Mouse (Mus musculus) forebrain, embryonic 13.5 days (tissue): ENCODE results near the gene Pmepa1. TPM values are rescaled to one million over a fixed set of nuclear protein-coding genes. Genes with fewer than 3 reads are reported as not detected.

ENCODE experiments used
- ATAC-seq: fragments of 200-750 bp; cut with Nextera tagmentation; 2 replicates; pipeline ENCODE4 v1.8.0; 2017
- H3K27ac ChIP-seq: fragments of 300-500 bp; sonication (generic); 2 replicates; pipeline ENCODE4 v1.5.1; 2015; ENCODE audit warnings: inconsistent platforms, mild to moderate bottlenecking, moderate library complexity
- H3K27me3 ChIP-seq: fragments of 300-500 bp; sonication (generic); 2 replicates; pipeline ENCODE4 v1.6.1; 2015; ENCODE audit warnings: mild to moderate bottlenecking, inconsistent platforms
- H3K36me3 ChIP-seq: fragments of 300-500 bp; sonication (generic); 2 replicates; pipeline ENCODE4 v1.6.1; 2015; ENCODE audit warnings: mild to moderate bottlenecking, inconsistent platforms; ENCODE audit not compliant: poor library complexity, severe bottlenecking
- H3K4me1 ChIP-seq: fragments of 300-500 bp; sonication (generic); 2 replicates; pipeline ENCODE4 v1.6.1; 2015; ENCODE audit warnings: inconsistent platforms
- H3K4me2 ChIP-seq: fragments of 300-500 bp; sonication (generic); 2 replicates; pipeline ENCODE4 v1.6.1; 2015; ENCODE audit warnings: inconsistent platforms, mild to moderate bottlenecking, moderate library complexity
- H3K4me3 ChIP-seq: fragments of 300-500 bp; sonication (generic); 2 replicates; pipeline ENCODE4 v1.5.1; 2015; ENCODE audit warnings: mild to moderate bottlenecking, inconsistent platforms
- H3K9ac ChIP-seq: fragments of 300-500 bp; sonication (generic); 2 replicates; pipeline ENCODE4 v1.6.1; 2015; ENCODE audit warnings: mild to moderate bottlenecking, inconsistent platforms
- H3K9me3 ChIP-seq: fragments of 300-500 bp; sonication (generic); replicated peaks from 2 replicates; pipeline ENCODE4 v1.6.1; 2016; ENCODE audit warnings: inconsistent platforms
- WGBS: fragments of 180-500 bp; shearing (Covaris S2); methylation state at CpG from one replicate; pipeline ENCODE4 v1.1.7; 2015; 5-methylcytosine and 5-hydroxymethylcytosine counted together
- polyA plus RNA-seq: library from polyadenylated mRNA; unstranded; fragments of >200 nt; fragmentation: Nextera tagmentation; extraction: Ambion mirVana; gene quantifications from 2 replicates; pipeline ENCODE4 v1.2.1, GENCODE M21; 2015

Pmepa1 gene
- polyA plus RNA-seq, 1 experiment from 2014 or later: 5.3 TPM

- WGBS: 18% methylated on average over 15 of the region's 15 CpGs
- Histone ChIP-seq H3K4me3 (peak overlapping the region; percentile 98), H3K9ac (peak overlapping the region; percentile 100), H3K4me1 (peaks cover 67% of the 10 kb centered on the region), H3K4me2 (peak overlapping the region; percentile 84), H3K36me3 (no peaks in the 10 kb centered on the region), H3K9me3 (no peaks in the 10 kb centered on the region), H3K27ac (peak overlapping the region; percentile 80; the same call in 1 of the 2 replicates), H3K27me3 (no peaks in the 10 kb centered on the region)
- ATAC-seq: peak; percentile 9; the same call in 1 of the 2 replicates
Observed at GRCm38 (mm10) chr2:173274428-173275342, 1.6 kb downstream of the Pmepa1 start.

- no peaks in the 10 kb centered on the region for H3K9me3 ChIP-seq
- H3K4me2 ChIP-seq: peak overlapping the region; percentile 84
- H3K27me3 ChIP-seq: no peaks in the 10 kb centered on the region
- H3K4me1 ChIP-seq: peaks cover 71% of the 10 kb centered on the region
- H3K9ac ChIP-seq: peak overlapping the region; percentile 100
- no peaks in the 10 kb centered on the region for H3K36me3 ChIP-seq
- no peak overlapping the region for H3K27ac ChIP-seq
- H3K4me3 ChIP-seq: peak overlapping the region; percentile 98
- WGBS: 51% methylated on average over 4 of the region's 4 CpGs
- no peak for ATAC-seq
Observed at GRCm38 (mm10) chr2:173273885-173274284, 2.4 kb downstream of the Pmepa1 start.

- H3K36me3 ChIP-seq: no peaks in the 10 kb centered on the region
- no peaks in the 10 kb centered on the region for H3K9me3 ChIP-seq
- ATAC-seq: no peak
- WGBS: 78% methylated on average over 11 of the region's 11 CpGs
- H3K4me1 ChIP-seq: peaks cover 82% of the 10 kb centered on the region
- no peak overlapping the region for H3K4me3 ChIP-seq
- H3K9ac ChIP-seq: no peak overlapping the region; the same call in 1 of the 2 replicates
- no peak overlapping the region; the same call in 1 of the 2 replicates for H3K4me2 ChIP-seq
- no peak overlapping the region for H3K27ac ChIP-seq
- no peaks in the 10 kb centered on the region for H3K27me3 ChIP-seq
Observed at GRCm38 (mm10) chr2:173272354-173272900, 3.9 kb downstream of the Pmepa1 start.

GRCm38 (mm10) chr2:173271541-173271940, 4.8 kb downstream of the Pmepa1 start:
- Histone ChIP-seq H3K36me3 (no peaks in the 10 kb centered on the region), H3K4me3 (no peak overlapping the region), H3K9me3 (no peaks in the 10 kb centered on the region), H3K27me3 (no peaks in the 10 kb centered on the region), H3K9ac (no peak overlapping the region), H3K4me1 (peaks cover 80% of the 10 kb centered on the region), H3K4me2 (no peak overlapping the region), H3K27ac (no peak overlapping the region)
- 82% methylated on average over 9 of the region's 9 CpGs for WGBS
- no peak for ATAC-seq

GRCm38 (mm10) chr2:173270601-173271248, 5.6 kb downstream of the Pmepa1 start:
- no peaks in the 10 kb centered on the region for H3K9me3 ChIP-seq
- no peaks in the 10 kb centered on the region for H3K27me3 ChIP-seq
- H3K4me3 ChIP-seq: no peak overlapping the region
- H3K9ac ChIP-seq: no peak overlapping the region
- no peak for ATAC-seq
- H3K27ac ChIP-seq: no peak overlapping the region
- no peaks in the 10 kb centered on the region for H3K36me3 ChIP-seq
- no peak overlapping the region for H3K4me2 ChIP-seq
- peaks cover 88% of the 10 kb centered on the region for H3K4me1 ChIP-seq
- WGBS: 77% methylated on average over 11 of the region's 11 CpGs

GRCm38 (mm10) chr2:173270196-173270595, 6.1 kb downstream of the Pmepa1 start:
- Histone ChIP-seq H3K27ac (no peak overlapping the region), H3K4me1 (peaks cover 93% of the 10 kb centered on the region), H3K9ac (no peak overlapping the region), H3K27me3 (no peaks in the 10 kb centered on the region), H3K36me3 (no peaks in the 10 kb centered on the region), H3K4me3 (no peak overlapping the region), H3K4me2 (no peak overlapping the region), H3K9me3 (no peaks in the 10 kb centered on the region)
- WGBS: 64% methylated on average over 9 of the region's 9 CpGs
- no peak for ATAC-seq

- no peak for ATAC-seq
- Histone ChIP-seq H3K9me3 (no peaks in the 10 kb centered on the region), H3K4me2 (no peak overlapping the region), H3K27me3 (no peaks in the 10 kb centered on the region), H3K4me1 (peaks cover 87% of the 10 kb centered on the region), H3K4me3 (no peak overlapping the region), H3K36me3 (no peaks in the 10 kb centered on the region), H3K9ac (no peak overlapping the region), H3K27ac (no peak overlapping the region)
- WGBS: 76% methylated on average over 3 of the region's 3 CpGs
Observed at GRCm38 (mm10) chr2:173267562-173267961, 8.8 kb downstream of the Pmepa1 start.

- no peaks in the 10 kb centered on the region for H3K27me3 ChIP-seq
- no peak for ATAC-seq
Observed at GRCm38 (mm10) chr2:173266349-173267112, 9.8 kb downstream of the Pmepa1 start.

GRCm38 (mm10) chr2:173265468-173266265, 10.7 kb downstream of the Pmepa1 start:
- Histone ChIP-seq H3K4me1 (peaks cover 87% of the 10 kb centered on the region), H3K36me3 (no peaks in the 10 kb centered on the region), H3K9me3 (no peaks in the 10 kb centered on the region), H3K27ac (peak overlapping the region; percentile 61), H3K9ac (0 out of 2 replicates have a peak overlapping the region, but pooled peaks have one; percentile 23), H3K4me2 (peak overlapping the region; percentile 30; the same call in 1 of the 2 replicates), H3K27me3 (no peaks in the 10 kb centered on the region), H3K4me3 (no peak overlapping the region)
- ATAC-seq: no peak
- WGBS: 87% methylated on average over 22 of the region's 22 CpGs

More at GRCm38 (mm10) chr2:173266349-173267112, 9.8 kb downstream of the Pmepa1 start:
- Histone ChIP-seq H3K4me2 (no peak overlapping the region), H3K9ac (no peak overlapping the region), H3K4me1 (peaks cover 87% of the 10 kb centered on the region), H3K4me3 (no peak overlapping the region), H3K9me3 (no peaks in the 10 kb centered on the region), H3K36me3 (no peaks in the 10 kb centered on the region), H3K27ac (no peak overlapping the region)
- WGBS: 83% methylated on average over 25 of the region's 25 CpGs

- Histone ChIP-seq H3K27ac (peak overlapping the region; percentile 61), H3K27me3 (no peaks in the 10 kb centered on the region), H3K9ac (0 out of 2 replicates have a peak overlapping the region, but pooled peaks have one; percentile 23), H3K4me2 (peak overlapping the region; percentile 30), H3K4me3 (no peak overlapping the region), H3K36me3 (no peaks in the 10 kb centered on the region), H3K4me1 (peaks cover 87% of the 10 kb centered on the region), H3K9me3 (no peaks in the 10 kb centered on the region)
- peak; percentile 74 for ATAC-seq
- 20% methylated on average over 13 of the region's 13 CpGs for WGBS
Observed at GRCm38 (mm10) chr2:173264467-173265128, 11.7 kb downstream of the Pmepa1 start.
